Mouse (Mus musculus) colon, adult 2 months (tissue): Measurements from ENCODE around the gene Olfr137. TPM values are rescaled to one million over a fixed set of nuclear protein-coding genes. Genes with fewer than 3 reads are reported as not detected.

ENCODE experiments used
- polyA plus RNA-seq: library from polyadenylated mRNA; depleted of rRNA; stranded (reverse); fragments of >200 nt; gene quantifications from 2 replicates; pipeline ENCODE4 v1.2.3, GENCODE M21; 2012; rRNA removed

The Olfr137 gene
- not detected in 2 replicates for polyA plus RNA-seq

DNA sequence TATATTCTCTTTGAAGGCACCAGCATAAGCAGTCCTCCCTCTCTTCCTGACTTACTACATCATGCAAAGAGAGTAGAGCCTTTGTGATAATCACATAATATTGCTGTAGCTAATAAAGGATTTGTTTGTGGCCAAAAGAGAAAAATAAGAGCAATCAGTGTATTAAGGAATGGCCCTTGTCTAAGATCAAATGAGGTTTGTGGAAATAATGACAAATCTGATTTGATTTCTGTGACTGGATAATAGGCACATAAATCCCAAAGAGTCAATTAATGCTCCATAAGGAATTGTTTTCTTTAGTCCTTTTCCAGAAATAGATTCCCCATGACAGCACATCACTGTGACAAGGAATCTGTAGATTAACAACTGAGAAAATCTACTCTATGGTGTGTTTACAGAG lies at the start of gene Olfr137:
Gene Olfr137 (minus strand): TSS at position 101 of the 400 bp plus-strand sequence.

DNA sequence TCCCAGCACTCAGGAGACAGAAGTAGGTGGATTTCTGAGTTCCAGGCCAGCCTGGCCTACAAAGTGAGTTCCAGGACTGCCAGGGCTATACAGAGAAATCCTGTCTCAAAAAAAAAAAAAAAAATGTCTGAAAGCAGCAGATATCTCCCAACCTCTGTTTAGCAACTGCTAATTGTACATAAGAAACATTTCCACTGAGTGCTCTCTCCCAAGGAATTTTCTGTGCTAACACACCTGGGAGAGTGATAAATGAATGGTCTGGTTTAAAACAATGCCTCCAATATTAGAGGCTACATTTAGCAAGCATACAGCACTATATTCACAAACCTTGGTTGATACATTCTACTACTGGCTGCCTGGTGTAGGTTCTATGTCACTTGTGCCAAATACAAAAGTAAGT lies 22.2 kb upstream of the Olfr137 start, which contains the start of gene Olfr136:
Gene Olfr136 (plus strand): TSS at position 301 of the 400 bp plus-strand sequence.

DNA sequence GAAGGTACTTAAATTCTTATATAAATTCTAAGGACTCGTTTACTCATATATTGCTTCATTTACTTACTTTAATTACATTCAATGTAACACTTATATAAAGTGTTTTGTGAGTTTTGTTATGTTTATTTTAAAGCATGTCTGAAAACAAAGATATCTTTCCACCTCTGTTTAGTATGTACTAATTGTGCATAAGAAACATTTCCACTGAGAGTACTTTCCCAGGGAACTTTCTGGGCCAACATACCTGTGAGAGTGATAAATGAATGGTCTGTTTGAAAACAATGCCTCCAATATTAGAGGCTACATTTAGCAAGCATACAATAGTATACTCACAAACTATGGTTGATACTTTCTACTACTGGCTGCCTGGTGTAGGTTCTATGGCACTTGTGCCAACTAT lies 46.6 kb downstream of the Olfr137 start, which contains the start of gene Olfr138:
Gene Olfr138 (plus strand): TSS at position 301 of the 400 bp plus-strand sequence.

Other genes with a start within 250 kb of the Olfr137 start
- not detected in 2 replicates for gene Olfr129, start 247.5 kb downstream of the Olfr137 start, polyA plus RNA-seq
- not detected in 2 replicates for gene Olfr130, start 243.6 kb downstream of the Olfr137 start, polyA plus RNA-seq
- gene Olfr131, start 218.9 kb downstream of the Olfr137 start, polyA plus RNA-seq, result not detected in 2 replicates
- gene Olfr132, start 173.0 kb downstream of the Olfr137 start, polyA plus RNA-seq, result not detected in 2 replicates
- gene Olfr133, start 162.3 kb downstream of the Olfr137 start, polyA plus RNA-seq, result not detected in 2 replicates
- gene Olfr134, start 136.2 kb downstream of the Olfr137 start, polyA plus RNA-seq, result not detected in 2 replicates
- not detected in 2 replicates for gene Olfr135, start 103.2 kb downstream of the Olfr137 start, polyA plus RNA-seq
- not detected in 2 replicates for gene Olfr138, start 46.5 kb downstream of the Olfr137 start, polyA plus RNA-seq
- not detected in 2 replicates for gene Olfr136, start 22.3 kb upstream of the Olfr137 start, polyA plus RNA-seq
- gene Esp36, start 112.6 kb upstream of the Olfr137 start, polyA plus RNA-seq, result not detected in 2 replicates
- gene Esp34, start 246.6 kb upstream of the Olfr137 start, polyA plus RNA-seq, result not detected in 2 replicates